Comparison of ENCODE assay signal across 25 mouse cellular contexts in genomic region chr12:49381031-49381525, GRCm38 (mm10). TPM values are rescaled to one million over a fixed set of nuclear protein-coding genes. Genes with fewer than 3 reads are reported as not detected.
DNase-seq lines count a peak whose midpoint lies in the region; ATAC-seq and TF ChIP-seq lines count a peak whose summit lies in the region.
"Had no signal": no experiment of that assay in that cellular context is flagged by ENCODE, and none has a peak within 500 bp of the region (broad histone marks: within the 10 kb centered on the region; RNA-seq: fewer than 3 reads in every experiment).

No protein-coding gene starts in this region.

- DNase-seq in left cerebral cortex, adult 2 months (ENCODE audit: extremely low spot score in 1 of 2, low spot score in 2 of 2): no peak
- DNase-seq in left cerebral cortex, adult 11 months (ENCODE audit: low spot score): no peak
- DNase-seq in forebrain, embryonic 11.5 days (ENCODE audit: low spot score): no peak
- DNase-seq in heart, postnatal 14 days: no peak
- no peak for DNase-seq in spleen, adult 18-20 months
- DNase-seq: adrenal gland, adult 8-10 months; cerebellum, adult 11 months; gastrocnemius, postnatal 25 days; heart, adult 2 months; kidney, adult 9 months; kidney, postnatal 25 days; left cerebral cortex, postnatal 4 days; liver; lung, postnatal 14 days; thymus, postnatal 36 days had no signal

- WGBS in forebrain, embryonic 11.5 days: 3% methylated on average over 4 of the region's 4 CpGs
- WGBS in olfactory bulb, adult 2 months: 12% methylated on average over 4 of the region's 4 CpGs

- intact Hi-C loops in left cerebral cortex, adult 2 months (cut with DNase I): no loop called here
- intact Hi-C loops in heart, postnatal 14 days (cut with DNase I): no loop called here

- peak overlapping the region; percentile 55 for H3K4me2 ChIP-seq in forebrain, embryonic 11.5 days (ENCODE audit: low read depth, low read length, severe bottlenecking)
- H3K4me2 ChIP-seq: heart, embryonic 15.5 days had no signal

- peaks cover 28% of the 10 kb centered on the region for H3K27me3 ChIP-seq in forebrain, embryonic 11.5 days (ENCODE audit: control insufficient read depth, insufficient read depth, low read length)

- no peaks in the 10 kb centered on the region; the same call in 1 of the 2 replicates for H3K4me1 ChIP-seq in cortical plate, adult 2 months (ENCODE audit: control insufficient read depth, insufficient read depth, low read length)
- 0 out of 2 replicates have a peak, but pooled peaks cover 1% of the 10 kb centered on the region for H3K4me1 ChIP-seq in forebrain, embryonic 11.5 days (replicated peaks; ENCODE audit: control insufficient read depth, insufficient read depth, low read length)
- H3K4me1 ChIP-seq in olfactory bulb, adult 2 months (ENCODE audit: control insufficient read depth, insufficient read depth, low read length): no peaks in the 10 kb centered on the region; the same call in 1 of the 2 replicates

- no peak for ATAC-seq in forebrain, embryonic 11.5 days (replicated peaks; ENCODE audit: low FRiP score)
- ATAC-seq: inflammation-experienced regulatory T-cells, adult 6 months; Patski had no signal

- H3K4me3 ChIP-seq in left cerebral cortex, adult 2 months: peak overlapping the region; percentile 72
- H3K4me3 ChIP-seq in cortical plate, adult 2 months (ENCODE audit: insufficient read depth, low read length): peak overlapping the region; percentile 93
- H3K4me3 ChIP-seq in forebrain, embryonic 11.5 days (ENCODE audit: low read depth, low read length): peak overlapping the region; percentile 87
- no peak overlapping the region for H3K4me3 ChIP-seq in olfactory bulb, adult 2 months (ENCODE audit: insufficient read depth, low read depth, low read length)
- H3K4me3 ChIP-seq: erythroblast, embryonic 14.5 days; heart, adult 2 months; heart, embryonic 15.5 days had no signal

- no peak for TF ChIP-seq POLR2A in cortical plate, adult 2 months (IDR thresholded peaks at IDR 0.05; ENCODE audit: extremely low read depth, insufficient read depth, low read length)
- no peak for TF ChIP-seq POLR2A in olfactory bulb, adult 2 months (IDR thresholded peaks at IDR 0.05; ENCODE audit: insufficient read depth, low read depth, low read length)

- H3K36me3 ChIP-seq in forebrain, embryonic 11.5 days (ENCODE audit: control insufficient read depth, insufficient read depth, low read length): no peaks in the 10 kb centered on the region
- H3K36me3 ChIP-seq: heart, embryonic 15.5 days had no signal

- no peaks in the 10 kb centered on the region for H3K9me3 ChIP-seq in forebrain, embryonic 11.5 days (ENCODE audit: control insufficient read depth, low read length)

- H3K9ac ChIP-seq in forebrain, embryonic 11.5 days (ENCODE audit: low read length): peak overlapping the region; percentile 83; the same call in 1 of the 2 replicates
- H3K9ac ChIP-seq: heart, embryonic 15.5 days had no signal

- TF ChIP-seq CTCF in left cerebral cortex, adult 2 months (IDR thresholded peaks at IDR 0.05): no peak
- TF ChIP-seq CTCF in cortical plate, adult 2 months (IDR thresholded peaks at IDR 0.05; ENCODE audit: extremely low read depth, insufficient read depth, low read length): no peak
- TF ChIP-seq CTCF in olfactory bulb, adult 2 months (IDR thresholded peaks at IDR 0.05; ENCODE audit: insufficient read depth, low read depth, low read length): no peak

- peak overlapping the region; percentile 98 for H3K27ac ChIP-seq in left cerebral cortex, adult 2 months
- H3K27ac ChIP-seq in cortical plate, adult 2 months (ENCODE audit: insufficient read depth, low read length): 0 out of 2 replicates have a peak overlapping the region, but pooled peaks have one; percentile 57
- H3K27ac ChIP-seq in forebrain, embryonic 11.5 days (ENCODE audit: low read depth, low read length): peak overlapping the region; percentile 94; the same call in 1 of the 2 replicates
- H3K27ac ChIP-seq in olfactory bulb, adult 2 months (ENCODE audit: insufficient read depth, low read depth, low read length): 0 out of 2 replicates have a peak overlapping the region, but pooled peaks have one; percentile 45
- H3K27ac ChIP-seq: heart, adult 2 months; heart, embryonic 15.5 days had no signal

RNA-seq across cellular contexts. Expression of gene Foxg1, which starts 1.4 kb away (rescaled TPM):
- 100 to 1,000 TPM; 111 to 112 TPM for total RNA-seq in left cerebral cortex, adult 2 months (2021)
- 61.2 and 63.1 TPM in 2 replicates for polyA plus RNA-seq in cortical plate, adult 2 months (2012; rRNA removed)
- 40.4 and 45.5 TPM in 2 replicates for polyA plus RNA-seq in forebrain, embryonic 11.5 days (2014; fragmentation: Nextera tagmentation; extraction: Ambion mirVana)
- 104 TPM in 1 of 2 replicates, not detected in the other for polyA plus RNA-seq in olfactory bulb, adult 2 months (2012; ENCODE audit: insufficient read depth, insufficient read length, low replicate concordance, missing spikeins)
- not detected for total RNA-seq in heart, postnatal 14 days (2021)
- total RNA-seq: adrenal gland, adult 8-10 months; gastrocnemius, postnatal 25 days; heart, adult 2 months; hematopoietic stem cell, adult 5-6 weeks; megakaryocyte, adult 5-6 weeks had no signal
- polyA plus RNA-seq: heart, embryonic 15.5 days; inflammation-experienced regulatory T-cells, adult 6 months; liver, embryonic 16.5 days; Patski; small intestine, adult 2 months had no signal

RNA-seq across cellular contexts. Expression of gene Gm43517, which starts 3.9 kb away (rescaled TPM):
- 1 to 10 TPM; 6.9 to 8.6 TPM for total RNA-seq in left cerebral cortex, adult 2 months (2021)
- polyA plus RNA-seq in cortical plate, adult 2 months (2012; rRNA removed): 2.1 and 2.3 TPM in 2 replicates
- 1.3 and 1.4 TPM in 2 replicates for polyA plus RNA-seq in forebrain, embryonic 11.5 days (2014; fragmentation: Nextera tagmentation; extraction: Ambion mirVana)
- polyA plus RNA-seq in olfactory bulb, adult 2 months (2012; ENCODE audit: insufficient read depth, insufficient read length, low replicate concordance, missing spikeins): not detected in 2 replicates
- total RNA-seq in heart, postnatal 14 days (2021): not detected
- total RNA-seq: adrenal gland, adult 8-10 months; gastrocnemius, postnatal 25 days; heart, adult 2 months; hematopoietic stem cell, adult 5-6 weeks; megakaryocyte, adult 5-6 weeks had no signal
- polyA plus RNA-seq: erythroblast, embryonic 14.5 days; heart, adult 2 months; heart, embryonic 15.5 days; inflammation-experienced regulatory T-cells, adult 6 months; liver, embryonic 16.5 days; Patski; small intestine, adult 2 months had no signal

Comparison
In these comparisons a context has a peak if more than half of its experiments do, and no peak if none do; other contexts are left out.
1. H3K27ac ChIP-seq: peak in every context shown above with its lines; median percentile 98 in left cerebral cortex, adult 2 months; 94 in forebrain, embryonic 11.5 days; 57 in cortical plate, adult 2 months; 45 in olfactory bulb, adult 2 months.